Comparison of ENCODE assay signal across 8 mouse cellular contexts in genomic region chr10:7473197-7473889, GRCm38 (mm10). TPM values are rescaled to one million over a fixed set of nuclear protein-coding genes. Genes with fewer than 3 reads are reported as not detected.
DNase-seq lines count a peak whose midpoint lies in the region; ATAC-seq and TF ChIP-seq lines count a peak whose summit lies in the region.

Ulbp1 (minus strand) TSS chr10:7473638.

- peak within 1 kb of the TSS; percentile 32 for H3K4me2 ChIP-seq in intestine, embryonic 14.5 days (ENCODE audit: low read length)
- H3K4me2 ChIP-seq in lung, embryonic 14.5 days, result peak within 1 kb of the TSS; percentile 41
- no peak within 1 kb of the TSS for H3K4me2 ChIP-seq in forebrain, embryonic 15.5 days (replicated peaks)

- no peak for TF ChIP-seq CTCF in lung, embryonic 14.5 days (IDR thresholded peaks at IDR 0.05; ENCODE audit: low read depth)

- DNase-seq in cerebellum, adult 11 months, result peak; percentile 8
- peak; percentile 87 to 95 for DNase-seq in adrenal gland, adult (ENCODE audit: inconsistent age in 2 of 2, low spot score in 1 of 2)
- peak; percentile 63 for DNase-seq in intestine, embryonic 14.5 days (ENCODE audit: low spot score)
- peak; percentile 78 for DNase-seq in lung, embryonic 14.5 days
- peak; percentile 38 to 74 for DNase-seq in spleen, postnatal 10 days (ENCODE audit: low spot score in 2 of 2)

- WGBS in intestine, embryonic 14.5 days, result 55% methylated on average over 13 of the region's 13 CpGs
- WGBS in lung, embryonic 14.5 days, result 46% methylated on average over 13 of the region's 13 CpGs
- 68% methylated on average over 13 of the region's 13 CpGs for WGBS in forebrain, embryonic 15.5 days

- H3K27ac ChIP-seq in intestine, embryonic 14.5 days (ENCODE audit: low read depth), result no peak within 1 kb of the TSS
- no peak within 1 kb of the TSS for H3K27ac ChIP-seq in lung, embryonic 14.5 days (ENCODE audit: low read depth)
- H3K27ac ChIP-seq in forebrain, embryonic 15.5 days (replicated peaks), result no peak within 1 kb of the TSS

- no peaks in the 10 kb centered on the region for H3K4me1 ChIP-seq in intestine, embryonic 14.5 days (replicated peaks; ENCODE audit: control insufficient read depth, insufficient read depth, low read length)
- H3K4me1 ChIP-seq in lung, embryonic 14.5 days (ENCODE audit: insufficient read depth), result no peaks in the 10 kb centered on the region
- 0 out of 2 replicates have a peak, but pooled peaks cover 4% of the 10 kb centered on the region for H3K4me1 ChIP-seq in forebrain, embryonic 15.5 days

- no peaks in the 10 kb centered on the region for H3K36me3 ChIP-seq in intestine, embryonic 14.5 days (ENCODE audit: control insufficient read depth, insufficient read depth, low read length)
- H3K36me3 ChIP-seq in lung, embryonic 14.5 days (ENCODE audit: insufficient read depth), result no peaks in the 10 kb centered on the region
- H3K36me3 ChIP-seq in forebrain, embryonic 15.5 days, result no peaks in the 10 kb centered on the region

- ATAC-seq in cerebellum, adult (ENCODE audit: insufficient number of reproducible peaks, low FRiP score, low TSS enrichment), result no peak
- peak; percentile 98 for ATAC-seq in erythroid progenitor cell, adult 5-6 weeks (replicated peaks; ENCODE audit: low FRiP score, poor library complexity, severe bottlenecking)
- ATAC-seq in intestine, embryonic 14.5 days (replicated peaks; ENCODE audit: low FRiP score, low TSS enrichment, low read depth), result no peak; the same call in 1 of the 2 replicates
- peak; percentile 90 for ATAC-seq in lung, embryonic 14.5 days (ENCODE audit: insufficient read depth)
- no peak for ATAC-seq in forebrain, embryonic 15.5 days (replicated peaks)

- no peaks in the 10 kb centered on the region for H3K9me3 ChIP-seq in intestine, embryonic 14.5 days (ENCODE audit: control insufficient read depth, low read length)
- no peaks in the 10 kb centered on the region for H3K9me3 ChIP-seq in lung, embryonic 14.5 days (ENCODE audit: low read depth, low read length)
- no peaks in the 10 kb centered on the region for H3K9me3 ChIP-seq in forebrain, embryonic 15.5 days

- H3K27me3 ChIP-seq in intestine, embryonic 14.5 days (replicated peaks; ENCODE audit: control insufficient read depth, insufficient read depth, low read length), result no peaks in the 10 kb centered on the region
- no peaks in the 10 kb centered on the region for H3K27me3 ChIP-seq in lung, embryonic 14.5 days (ENCODE audit: insufficient read depth, low read length)
- H3K27me3 ChIP-seq in forebrain, embryonic 15.5 days, result no peaks in the 10 kb centered on the region

- H3K4me3 ChIP-seq in intestine, embryonic 14.5 days (ENCODE audit: low read depth, low read length), result peak within 1 kb of the TSS; percentile 15; the same call in 1 of the 2 replicates
- peak within 1 kb of the TSS; percentile 16; the same call in 1 of the 2 replicates for H3K4me3 ChIP-seq in lung, embryonic 14.5 days (ENCODE audit: low read depth, low read length)
- H3K4me3 ChIP-seq in forebrain, embryonic 15.5 days, result no peak within 1 kb of the TSS

- no peak within 1 kb of the TSS for H3K9ac ChIP-seq in intestine, embryonic 14.5 days (ENCODE audit: low read length)
- no peak within 1 kb of the TSS; the same call in 1 of the 2 replicates for H3K9ac ChIP-seq in lung, embryonic 14.5 days
- no peak within 1 kb of the TSS for H3K9ac ChIP-seq in forebrain, embryonic 15.5 days (replicated peaks)

RNA-seq across cellular contexts. Expression of gene Ulbp1, which starts in this region (rescaled TPM):
- 4.6 and 11.9 TPM in 2 replicates for total RNA-seq in erythroid progenitor cell, adult 5-6 weeks (2015; ENCODE audit: low replicate concordance)
- 11.6 and 15.4 TPM in 2 replicates for total RNA-seq in erythroid progenitor cell, adult 5-6 weeks (2017; ENCODE audit: low replicate concordance)
- 3.8 and 4.7 TPM in 2 replicates for polyA plus RNA-seq in intestine, embryonic 14.5 days (2014; fragmentation: Nextera tagmentation; extraction: Ambion mirVana)
- 9.4 and 10.6 TPM in 2 replicates for polyA plus RNA-seq in lung, embryonic 14.5 days (2014; fragmentation: Nextera tagmentation; extraction: Ambion mirVana)
- 0.65 TPM in 2 replicates for polyA plus RNA-seq in forebrain, embryonic 15.5 days (2015; fragmentation: Nextera tagmentation; extraction: Ambion mirVana)

Comparison
In these comparisons a context has a peak if more than half of its experiments do, and no peak if none do; other contexts are left out.
1. DNase-seq: peak in every context shown above with its lines; median percentile 91 in adrenal gland, adult; 78 in lung, embryonic 14.5 days; 63 in intestine, embryonic 14.5 days; 56 in spleen, postnatal 10 days; 8 in cerebellum, adult 11 months.
2. ATAC-seq: peak in erythroid progenitor cell, adult 5-6 weeks (single experiment) and lung, embryonic 14.5 days (single experiment); none in cerebellum, adult (single experiment), intestine, embryonic 14.5 days (single experiment) and forebrain, embryonic 15.5 days (single experiment).